Mouse (Mus musculus): ENCODE results near the gene Map4k3. TPM values are rescaled to one million over a fixed set of nuclear protein-coding genes. Genes with fewer than 3 reads are reported as not detected.

The Map4k3 gene
- polyA plus RNA-seq, 1 experiment, result 52.5 TPM

Other genes starting within 250 kb of the Map4k3 start
- 40.3 and 43.1 TPM in 2 replicates for gene Sos1, start 248.0 kb downstream of the Map4k3 start, polyA plus RNA-seq (2011; ENCODE audit: insufficient read depth, insufficient read length, low read depth, missing spikeins)
- 0.30 and 0.78 TPM in 2 replicates for gene Cdkl4, start 150.7 kb downstream of the Map4k3 start, polyA plus RNA-seq (2011; ENCODE audit: insufficient read depth, insufficient read length, low read depth, missing spikeins)
- gene Tmem178, start 216.1 kb upstream of the Map4k3 start, polyA plus RNA-seq (2011; ENCODE audit: insufficient read depth, insufficient read length, low read depth, missing spikeins), result not detected in 2 replicates

Measured in ES-Bruce4 (cell line).